Mouse (Mus musculus) ES-Bruce4 (cell line): ENCODE measurements at regions not wholly inside any gene's neighbourhood (a gene's known extent, or its start where the extent isn't known, plus 50 kb on each side); places are given as distances from the start of the nearest gene placed in this dataset.

Source experiments
- CTCF ChIP-seq: IDR thresholded peaks from one replicate; pipeline ENCODE4 v1.8.1; 2011; ENCODE audit warnings: low read depth, low read length
- POLR2A ChIP-seq: IDR thresholded peaks from one replicate; pipeline ENCODE4 v1.8.1; 2011; ENCODE audit warnings: low read length; ENCODE audit not compliant: insufficient read depth

GRCm38 (mm10) chr8:109104798-109105326 is 389.0 kb upstream of the Pmfbp1 start:
- TF ChIP-seq POLR2A (no peak), CTCF (no peak)
